Mouse (Mus musculus): Measurements from ENCODE around the gene Sh3bp1.
A peak's percentile ranks its signal among the peaks of the same experiment; 100 is the strongest.

Sh3bp1 gene

DNA sequence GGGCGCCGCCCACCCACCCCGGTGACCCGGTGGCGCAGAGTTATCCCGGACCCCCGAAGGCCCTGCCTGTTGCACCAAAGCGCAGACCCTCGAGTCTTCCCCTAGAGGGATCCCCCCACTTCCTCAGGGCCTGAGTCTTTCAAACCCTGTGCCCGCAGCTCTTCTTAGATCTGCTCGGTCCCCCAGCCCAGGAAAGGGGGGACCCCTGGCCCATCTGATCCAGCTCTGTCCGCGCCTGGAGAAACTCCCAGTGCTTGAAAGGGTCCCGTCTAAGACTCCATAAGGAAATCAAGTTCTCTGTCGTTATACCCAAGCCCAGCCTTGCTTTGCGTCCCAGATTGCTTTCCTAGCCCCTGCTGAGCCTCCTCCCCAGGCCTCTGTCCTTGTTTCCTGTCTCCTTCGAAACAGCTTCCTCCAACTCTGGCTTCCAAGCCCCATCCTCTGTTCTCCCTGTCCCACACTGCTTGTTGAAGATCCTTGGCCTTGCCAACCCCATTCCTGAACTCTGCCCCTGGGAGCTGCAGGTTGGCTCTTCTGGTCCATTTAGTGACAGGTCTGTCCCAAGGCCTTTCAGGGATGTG lies 21.7 kb upstream of the Sh3bp1 start:
- DNase-seq, result no peak

DNA sequence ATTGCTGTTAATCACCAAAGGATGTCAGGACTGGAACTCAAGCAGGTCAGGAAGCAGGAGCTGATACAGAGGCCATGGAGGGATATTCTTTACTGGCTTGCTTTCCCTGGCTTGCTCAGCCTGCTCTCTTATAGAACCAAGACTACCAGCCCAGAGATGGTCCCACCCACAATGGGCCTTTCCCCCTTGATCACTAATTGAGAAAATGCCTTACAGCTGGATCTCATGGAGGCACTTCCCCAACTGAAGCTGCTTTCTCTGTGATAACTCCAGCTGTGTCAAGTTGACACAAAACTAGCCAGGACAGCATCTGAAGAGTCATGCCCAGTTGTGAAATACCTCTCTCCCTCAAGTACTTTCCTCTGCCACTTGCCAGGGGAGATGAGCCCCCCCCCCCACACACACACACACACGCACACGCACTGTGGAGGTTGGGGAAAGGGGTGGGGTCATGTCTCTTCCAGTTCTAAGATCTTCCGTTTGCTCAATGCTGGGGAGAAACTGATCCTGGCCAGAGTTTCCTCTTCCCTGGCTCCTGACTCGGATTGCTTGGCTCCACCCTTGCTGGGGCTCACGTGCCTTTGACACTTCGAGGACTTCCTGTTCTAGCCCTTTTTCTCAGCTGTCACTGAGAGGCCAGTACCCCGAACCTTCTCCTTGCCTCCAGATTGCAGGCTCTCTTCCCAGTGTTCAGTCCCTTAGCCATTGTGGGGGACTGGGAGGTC lies 20.6 kb upstream of the Sh3bp1 start:
- DNase-seq, result peak in 1 of 2 experiments; percentile 40

DNA sequence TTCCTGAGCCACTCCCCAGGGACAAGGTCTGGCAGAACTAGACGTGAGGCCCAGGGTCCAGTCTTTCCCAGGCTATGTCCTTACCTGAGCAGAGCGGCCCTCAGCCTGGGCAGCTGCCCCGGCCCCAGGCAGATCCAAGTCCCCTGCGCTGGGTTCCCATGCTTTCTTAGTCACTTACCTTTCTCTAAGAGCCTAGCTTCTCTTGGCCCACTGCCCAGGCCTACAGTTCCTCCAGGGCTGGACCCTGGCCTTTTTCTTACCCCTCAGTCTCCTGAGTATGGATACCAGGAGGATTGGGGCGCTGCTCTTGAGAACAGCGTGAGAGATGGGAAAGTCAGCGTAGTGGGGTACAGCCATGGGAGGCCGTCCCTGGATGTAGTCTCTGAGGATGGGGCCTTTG lies 19.1 kb upstream of the Sh3bp1 start:
- no peak for DNase-seq

DNA sequence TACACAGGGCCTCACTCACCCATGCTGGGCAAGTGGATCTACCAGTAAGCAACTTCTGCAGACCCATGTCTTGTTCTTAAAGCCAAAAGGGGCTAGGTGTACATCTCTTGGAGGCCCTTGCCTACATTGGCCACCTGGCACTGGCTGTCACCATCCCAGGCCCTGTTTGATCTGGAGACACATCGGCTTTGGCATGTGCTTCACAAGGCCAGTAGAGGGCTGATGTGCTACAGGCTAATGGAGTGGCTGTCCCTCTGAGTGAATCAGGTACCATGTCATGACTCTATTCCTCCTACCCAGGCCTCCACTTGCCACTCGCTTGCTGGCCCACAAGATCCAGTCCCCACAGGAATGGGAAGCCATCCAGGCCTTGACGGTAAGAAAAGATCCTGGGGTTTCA lies 17.7 kb upstream of the Sh3bp1 start:
- no peak for DNase-seq

DNA sequence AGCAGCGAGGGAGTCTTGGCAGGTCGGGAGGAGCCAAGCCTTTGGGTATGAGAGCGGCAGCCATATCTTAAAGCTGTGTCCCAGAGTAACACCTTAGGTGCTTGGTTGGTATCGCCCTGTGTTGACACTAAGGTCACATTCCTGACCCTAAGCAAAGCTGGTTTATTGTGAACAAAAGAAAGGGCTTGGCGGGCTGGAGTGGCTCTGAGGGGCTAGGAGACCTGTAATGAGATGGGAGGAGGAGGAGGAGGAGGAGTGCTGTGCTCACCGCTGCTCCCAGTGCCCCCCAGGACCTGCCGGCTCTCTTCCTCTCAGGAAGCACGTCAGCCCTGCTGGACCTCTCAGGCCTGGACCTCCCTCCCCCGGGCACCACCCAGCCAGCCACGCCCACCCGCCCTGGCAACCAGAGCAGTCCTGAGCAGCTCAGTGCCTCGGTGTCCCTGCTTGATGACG lies 10.1 kb upstream of the Sh3bp1 start:
- DNase-seq, result no peak

DNA sequence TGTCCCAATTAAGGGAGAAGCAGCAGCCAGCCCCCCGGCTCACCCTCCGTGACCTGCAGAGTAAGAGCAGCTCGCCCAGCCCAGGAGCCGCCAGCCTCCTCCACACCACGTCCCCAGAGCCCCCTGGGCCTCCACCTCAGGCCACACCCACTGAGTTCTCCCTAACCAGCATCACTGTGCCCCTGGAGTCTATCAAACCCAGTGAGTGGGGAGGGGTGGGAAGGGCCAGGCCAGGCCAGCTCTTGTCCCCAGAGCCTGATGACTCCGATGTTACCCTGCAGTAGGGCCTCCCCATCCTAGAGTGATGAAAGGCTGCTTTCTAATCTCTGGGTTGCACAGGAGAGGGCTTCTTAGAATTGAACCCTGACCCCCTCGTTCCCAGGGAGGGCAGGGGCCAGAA lies 7.1 kb upstream of the Sh3bp1 start:
- no peak for DNase-seq

DNA sequence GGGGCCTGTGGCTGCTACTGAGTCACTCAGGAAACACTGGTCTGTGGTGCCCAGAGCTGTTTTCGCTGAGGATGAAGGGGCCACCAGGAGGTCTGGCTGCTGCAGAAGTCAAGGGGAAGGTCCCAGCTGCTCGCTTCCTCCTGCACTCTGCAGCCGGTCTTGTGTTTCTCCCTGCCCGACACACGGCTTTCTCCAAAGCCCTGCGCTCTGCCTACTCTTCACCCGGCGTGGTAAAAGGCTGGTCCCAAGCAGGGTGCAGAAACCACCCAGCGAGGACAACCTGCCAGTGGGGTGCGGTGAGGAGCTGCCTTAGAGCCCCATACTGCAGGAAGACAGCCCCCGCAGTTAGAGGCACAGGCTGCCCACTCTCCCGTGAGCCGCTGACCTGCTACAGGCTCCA lies 4.8 kb upstream of the Sh3bp1 start:
- peak; percentile 42 to 61 for DNase-seq

DNA sequence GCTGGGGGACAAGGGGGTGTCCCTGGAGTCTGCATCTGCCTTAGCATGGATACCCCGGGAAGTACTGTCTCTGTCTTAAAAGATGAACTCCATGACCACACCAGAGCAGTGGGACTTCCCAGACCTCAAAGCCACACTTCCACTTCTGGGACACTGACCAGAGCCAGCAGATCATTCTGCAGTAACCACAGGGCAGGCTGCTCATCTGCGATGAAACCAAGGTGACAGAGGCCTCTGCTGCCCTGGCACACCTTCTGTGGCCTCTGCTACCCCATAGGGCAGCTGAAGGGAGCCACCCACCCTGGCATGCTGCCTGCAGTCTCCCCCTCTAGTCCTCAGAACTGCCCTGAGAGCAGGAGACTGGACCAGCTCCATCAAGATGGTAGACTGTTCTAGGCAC lies 3.8 kb upstream of the Sh3bp1 start:
- DNase-seq, result no peak

DNA sequence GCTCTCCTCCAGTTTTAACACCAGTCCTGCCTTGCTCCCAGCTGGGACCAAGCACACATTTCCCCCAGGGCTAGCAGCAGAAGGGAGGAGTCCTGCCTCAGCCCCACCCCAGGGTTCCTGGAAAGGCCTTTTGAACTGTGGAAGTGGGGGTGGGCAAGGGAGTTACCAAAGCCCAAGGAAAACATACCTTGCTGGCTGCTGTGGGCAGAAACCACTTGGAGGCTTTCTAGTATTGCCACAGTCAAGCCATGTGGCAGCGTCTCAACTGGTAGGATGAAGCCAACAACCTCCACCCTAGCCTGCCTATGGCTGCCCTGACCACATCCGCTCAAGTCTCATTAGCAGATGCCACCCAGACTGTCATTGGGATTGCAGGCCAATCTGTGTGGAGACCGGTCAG lies 3.4 kb upstream of the Sh3bp1 start:
- peak; percentile 41 to 60 for DNase-seq

DNA sequence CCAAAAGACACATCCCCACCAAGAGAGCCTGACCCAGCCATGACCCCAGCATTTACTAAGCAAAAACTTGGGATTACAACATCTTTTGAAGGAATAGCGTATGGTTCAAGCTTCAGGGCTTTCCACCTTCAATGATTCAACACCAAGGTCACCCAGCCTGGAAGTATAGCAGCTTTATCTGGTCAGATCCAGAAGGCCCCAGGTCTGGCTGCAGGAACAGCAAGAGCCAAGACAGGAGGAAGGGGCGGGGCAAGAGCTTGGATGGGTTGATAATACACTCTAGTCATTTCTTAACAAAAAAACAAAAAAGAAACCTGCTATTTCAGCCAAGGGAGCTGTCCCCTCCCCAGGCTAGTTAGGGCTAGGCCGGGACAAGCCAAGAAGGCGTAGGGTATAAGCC lies 2.1 kb upstream of the Sh3bp1 start:
- no peak for DNase-seq

DNA sequence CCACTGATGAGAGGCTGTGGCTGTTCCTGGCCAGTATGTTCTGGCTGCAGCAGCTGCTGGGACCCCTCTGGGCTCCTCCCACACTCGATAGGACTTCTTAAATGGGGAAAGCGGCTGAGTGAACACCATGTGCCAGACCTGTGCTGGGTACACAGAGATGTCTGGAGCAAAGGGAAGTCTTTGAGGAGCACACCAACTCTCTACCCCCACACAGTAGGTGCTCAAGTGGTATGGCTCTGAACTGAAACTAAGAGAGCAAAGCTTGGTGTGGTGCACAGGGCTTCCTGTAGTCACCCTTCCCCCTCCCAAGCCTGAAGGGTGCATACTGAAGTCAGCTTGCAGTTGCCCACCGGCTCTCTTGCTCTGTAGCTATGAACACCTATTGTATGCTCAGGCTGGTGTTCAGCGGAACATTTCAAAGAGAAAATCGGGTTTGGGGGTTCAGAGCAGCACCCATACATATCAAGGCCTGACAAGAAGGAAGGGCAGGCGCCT lies 1.0 kb upstream of the Sh3bp1 start:
- DNase-seq, result peak; percentile 59 to 75

DNA sequence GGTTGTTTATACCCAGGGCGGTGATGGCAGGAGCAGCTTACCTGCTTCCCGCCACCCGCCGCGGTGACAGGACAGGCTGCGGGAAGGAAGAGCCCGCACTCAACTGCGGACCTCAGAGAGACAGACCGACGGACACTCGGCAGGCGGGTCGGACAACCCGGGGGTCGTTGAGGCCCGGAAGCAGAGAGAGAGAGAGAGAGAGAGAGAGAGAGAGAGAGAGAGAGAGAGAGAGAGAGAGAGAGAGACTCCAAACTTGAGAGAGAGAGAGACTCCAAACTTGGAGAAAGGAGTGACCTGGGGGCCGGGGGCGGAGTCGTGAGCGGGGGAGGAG lies 194 bp upstream of the Sh3bp1 start, which contains the start of gene Gm49510:
Gm49510 (plus strand) TSS at position 259 of the 331 bp plus-strand sequence.
- DNase-seq, result no peak

DNA sequence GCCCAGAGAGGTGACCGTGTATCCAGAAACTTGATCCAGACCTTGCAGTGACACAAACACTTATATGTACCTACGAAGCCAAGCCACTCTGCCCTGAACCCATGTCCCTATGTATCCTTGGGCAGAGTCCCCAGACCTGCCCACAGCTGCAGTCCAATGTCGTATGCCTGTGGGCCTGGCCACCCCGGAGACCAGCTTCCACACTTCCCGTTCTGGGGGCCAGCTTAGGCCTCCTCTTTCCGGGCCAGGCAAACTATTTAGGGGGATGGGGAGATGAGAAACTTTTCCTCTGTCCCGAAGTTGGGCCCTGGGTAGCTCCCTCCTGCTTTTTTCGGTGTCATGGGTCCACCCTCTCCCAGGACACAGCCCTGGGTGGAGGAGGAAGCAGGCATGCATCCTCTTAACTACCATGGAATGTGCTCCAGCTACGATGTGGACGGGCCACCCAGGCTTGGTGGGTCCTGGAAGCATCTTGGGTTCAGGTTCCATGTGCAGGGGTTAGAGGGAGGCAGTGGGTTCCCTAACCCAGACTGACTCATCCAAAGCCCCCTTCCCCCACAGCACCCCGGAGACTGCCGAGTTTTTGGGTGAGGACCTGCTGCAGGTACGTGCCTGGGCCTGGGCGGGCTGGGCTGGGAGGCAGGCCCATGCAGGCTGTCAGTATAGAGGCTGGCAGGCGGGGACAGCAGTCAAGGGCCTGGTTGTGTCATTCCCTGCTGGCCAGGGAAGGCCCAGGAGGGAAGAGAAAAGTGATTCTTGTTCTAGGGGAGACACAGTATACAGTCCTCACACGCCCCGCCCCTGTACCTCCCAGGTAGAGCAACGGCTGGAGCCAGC lies 1.2 kb downstream of the Sh3bp1 start:
- DNase-seq, result no peak

DNA sequence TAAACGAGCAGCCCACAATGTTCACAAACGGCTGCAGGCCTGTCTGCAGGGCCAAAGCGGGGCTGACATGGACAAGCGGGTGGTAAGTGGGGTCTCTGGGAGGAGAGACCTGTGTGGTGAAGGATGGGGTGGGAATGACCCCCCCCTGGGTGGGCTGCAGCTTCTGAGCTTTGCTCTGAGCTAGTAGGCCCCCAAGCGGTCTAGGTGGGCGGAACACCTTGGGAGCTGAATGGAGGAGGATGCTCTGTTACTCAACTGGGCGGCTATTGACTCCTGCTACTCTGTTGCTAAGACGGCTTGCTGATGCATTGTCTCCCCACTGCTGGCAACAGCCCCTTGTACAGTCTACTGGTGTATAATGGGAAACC lies 1.8 kb downstream of the Sh3bp1 start:
- no peak for DNase-seq

DNA sequence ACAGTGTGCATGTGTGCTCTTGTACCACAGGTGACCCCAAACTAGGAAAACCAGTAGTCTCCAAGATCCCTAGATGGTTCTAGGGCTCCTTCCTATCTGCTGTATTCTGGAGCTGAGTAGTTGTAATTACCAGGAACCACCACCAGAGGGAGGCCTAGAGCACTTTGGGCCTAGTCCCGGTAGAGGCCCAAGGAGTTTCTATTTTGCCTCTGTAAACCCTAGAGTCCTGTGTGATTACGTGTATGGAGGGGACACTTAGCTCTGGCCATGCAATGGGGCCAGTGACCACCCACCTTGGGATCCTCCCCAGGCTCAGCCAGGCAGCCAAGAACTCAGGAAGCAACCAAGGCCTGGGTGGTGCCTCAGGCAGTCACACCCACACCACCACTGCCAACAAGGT lies 3.7 kb downstream of the Sh3bp1 start:
- DNase-seq, result peak; percentile 67 to 75

DNA sequence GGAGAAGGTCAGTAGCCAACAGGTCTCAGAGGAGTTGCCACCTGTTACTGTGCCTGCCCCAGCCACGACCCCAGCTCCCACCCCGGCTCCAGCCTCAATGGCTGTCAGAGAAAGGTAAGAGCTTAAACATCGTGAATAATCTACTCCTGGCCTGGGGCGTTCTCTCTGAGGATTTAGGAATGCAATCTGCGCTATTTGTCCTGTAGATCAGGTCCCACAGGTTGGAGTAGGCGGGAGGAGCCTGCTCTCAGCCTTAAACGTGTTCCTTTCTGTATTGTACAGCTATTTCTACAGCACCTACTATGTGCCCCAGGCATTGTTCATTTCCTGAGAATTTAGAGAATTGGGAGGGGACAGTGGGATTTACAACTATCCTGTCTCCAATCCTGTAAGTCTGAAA lies 8.8 kb downstream of the Sh3bp1 start:
- no peak for DNase-seq

DNA sequence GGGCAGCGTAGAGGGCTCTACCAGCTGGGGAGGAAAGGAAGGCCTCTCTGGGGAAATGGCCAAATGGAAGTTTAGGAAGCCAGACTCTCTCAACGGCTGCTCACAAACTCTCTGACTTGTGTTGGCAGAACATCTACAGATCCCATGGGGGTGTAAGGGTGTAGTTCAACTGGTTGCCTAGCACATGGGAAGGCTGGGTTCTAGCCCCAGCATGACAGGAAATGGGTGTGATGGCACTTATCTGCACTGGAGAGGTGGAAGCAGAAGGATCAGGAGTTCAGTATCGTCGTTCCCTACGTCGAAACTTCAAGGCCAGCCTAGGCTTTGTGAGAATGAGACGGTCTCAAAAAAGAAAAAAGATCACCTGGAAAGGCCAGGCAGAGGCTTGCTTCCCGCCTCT lies 9.4 kb downstream of the Sh3bp1 start:
- DNase-seq, result no peak

DNA sequence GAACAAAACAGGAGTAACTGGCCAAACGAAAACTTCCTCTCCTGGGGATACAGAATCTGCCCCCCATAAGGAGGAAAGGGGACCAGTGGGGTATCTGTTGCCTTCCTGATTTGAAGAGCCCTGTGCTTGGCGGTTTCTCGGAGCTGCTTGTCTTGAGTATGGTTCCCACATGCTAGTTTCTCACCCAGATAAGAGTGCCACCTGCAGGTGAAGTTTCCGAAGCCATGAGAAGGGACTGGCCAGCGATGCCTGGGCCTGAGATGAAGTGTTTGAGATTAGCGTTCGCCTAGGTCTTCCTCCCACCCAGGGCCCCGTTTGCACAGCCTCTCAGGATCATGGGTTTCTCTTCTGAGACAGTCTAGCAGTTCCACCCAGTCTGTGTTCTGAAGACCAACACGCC lies 12.5 kb downstream of the Sh3bp1 start:
- peak in 1 of 2 experiments; percentile 43 for DNase-seq

DNA sequence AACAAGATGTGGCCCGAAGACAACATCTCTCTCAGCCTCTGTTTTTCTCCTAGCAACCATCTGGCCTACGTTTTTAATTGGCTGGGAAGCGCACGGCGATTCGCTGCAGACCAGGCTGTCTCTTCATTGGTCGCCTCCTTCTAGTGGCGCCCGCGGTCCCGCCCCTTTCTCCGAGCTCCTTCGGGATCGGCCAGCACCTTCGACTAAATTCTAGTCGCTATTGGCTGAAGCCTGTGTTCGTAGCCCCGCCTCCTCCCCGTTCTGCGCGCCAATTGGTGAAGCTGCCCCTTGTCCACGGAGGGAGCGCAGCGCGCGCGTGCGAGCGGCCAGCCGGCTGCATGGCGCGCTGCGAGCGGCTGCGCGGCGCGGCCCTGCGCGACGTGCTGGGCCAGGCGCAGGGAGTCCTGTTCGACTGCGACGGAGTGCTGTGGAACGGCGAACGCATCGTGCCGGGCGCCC lies 14.1 kb downstream of the Sh3bp1 start, which contains the start of gene Pdxp:
Pdxp (plus strand) TSS at position 288 of the 459 bp plus-strand sequence.
- DNase-seq, result peak; percentile 95 to 98

DNA sequence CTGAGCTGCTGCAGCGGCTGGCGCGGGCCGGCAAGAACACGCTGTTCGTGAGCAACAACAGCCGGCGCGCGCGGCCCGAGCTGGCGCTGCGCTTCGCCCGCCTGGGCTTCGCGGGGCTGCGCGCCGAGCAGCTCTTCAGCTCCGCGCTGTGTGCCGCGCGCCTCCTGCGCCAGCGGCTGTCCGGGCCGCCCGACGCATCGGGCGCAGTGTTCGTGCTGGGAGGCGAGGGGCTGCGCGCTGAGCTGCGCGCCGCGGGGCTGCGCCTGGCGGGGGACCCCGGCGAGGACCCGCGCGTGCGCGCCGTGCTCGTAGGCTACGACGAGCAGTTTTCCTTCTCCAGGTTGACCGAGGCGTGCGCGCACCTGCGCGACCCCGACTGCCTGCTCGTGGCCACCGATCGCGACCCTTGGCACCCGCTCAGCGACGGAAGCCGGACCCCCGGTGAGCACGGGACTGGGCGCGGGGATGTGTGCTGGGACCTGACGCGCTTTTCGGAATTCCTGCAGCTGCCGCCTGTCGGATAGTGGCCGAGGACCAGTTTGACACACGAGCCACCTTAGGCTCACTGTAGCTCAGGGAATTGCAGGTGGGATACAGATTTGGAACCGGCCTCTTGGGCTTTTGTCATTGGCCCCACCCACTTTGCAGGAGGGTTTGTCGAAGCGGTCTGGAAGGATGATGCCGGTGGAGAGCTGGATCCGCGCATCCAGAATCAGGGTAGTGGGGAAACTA lies 14.7 kb downstream of the Sh3bp1 start:
- DNase-seq, result peak; percentile 53 to 71

DNA sequence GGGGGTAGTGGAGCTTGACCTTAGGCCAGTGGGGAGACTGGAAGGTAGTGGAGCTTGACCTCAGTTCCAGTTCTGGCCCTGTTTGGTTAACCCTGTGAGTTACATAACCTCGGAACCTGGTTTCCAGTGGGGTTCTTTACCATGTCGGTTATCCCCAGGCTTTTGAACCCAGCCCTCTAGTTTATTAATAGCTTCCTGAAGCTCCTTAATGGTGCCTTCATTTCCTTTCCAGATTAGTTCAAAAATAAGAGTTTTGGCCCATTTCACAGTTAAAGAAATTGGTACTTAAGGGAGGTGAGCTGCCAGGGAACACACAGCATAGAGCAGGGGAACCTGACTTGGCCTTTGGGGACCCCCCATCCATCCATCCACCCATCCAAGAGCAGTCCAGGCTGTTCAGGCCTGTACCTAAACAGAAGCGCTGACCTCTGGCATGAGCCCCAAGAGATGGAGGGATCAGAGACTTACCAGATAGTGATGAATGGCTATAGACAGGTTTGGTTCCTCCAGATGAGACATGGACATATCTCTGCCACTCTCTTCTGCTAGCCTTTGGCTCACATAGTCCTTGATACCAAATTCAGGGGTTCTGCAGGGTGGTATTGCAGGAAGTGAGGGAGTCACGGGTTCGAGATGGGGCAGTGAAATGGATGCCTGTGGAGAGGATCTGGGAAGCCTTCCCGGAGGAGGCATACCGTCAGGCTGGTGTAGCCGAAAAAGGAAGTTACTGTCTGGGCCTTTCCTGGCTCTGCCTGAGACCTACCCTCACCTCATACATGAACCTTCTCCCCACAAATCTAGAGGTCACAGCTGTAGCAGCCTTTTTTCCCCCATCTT lies 15.5 kb downstream of the Sh3bp1 start:
- no peak for DNase-seq

DNA sequence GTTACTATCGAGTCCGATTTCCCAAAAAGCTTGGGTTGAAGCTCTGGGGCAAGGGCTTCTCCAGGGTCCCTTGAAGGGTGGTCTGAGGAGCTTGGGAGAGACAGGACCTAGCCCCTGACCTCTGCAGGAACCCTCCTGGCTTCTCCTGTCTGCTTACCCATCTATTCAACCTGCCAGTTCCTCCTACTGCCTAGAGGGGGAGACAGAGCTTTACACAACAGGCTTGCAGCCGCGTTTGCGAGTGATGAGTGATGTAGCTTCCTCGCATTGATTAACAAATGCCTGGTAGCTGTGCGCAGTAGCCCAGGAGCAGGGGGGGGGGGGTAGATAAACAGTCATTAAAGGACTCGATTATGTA lies 16.1 kb downstream of the Sh3bp1 start:
- DNase-seq, result peak; percentile 61 to 72

All from thymus, postnatal 36 days (tissue).